9 mouse cellular contexts compared by ENCODE assay signal in the genomic region with DNA sequence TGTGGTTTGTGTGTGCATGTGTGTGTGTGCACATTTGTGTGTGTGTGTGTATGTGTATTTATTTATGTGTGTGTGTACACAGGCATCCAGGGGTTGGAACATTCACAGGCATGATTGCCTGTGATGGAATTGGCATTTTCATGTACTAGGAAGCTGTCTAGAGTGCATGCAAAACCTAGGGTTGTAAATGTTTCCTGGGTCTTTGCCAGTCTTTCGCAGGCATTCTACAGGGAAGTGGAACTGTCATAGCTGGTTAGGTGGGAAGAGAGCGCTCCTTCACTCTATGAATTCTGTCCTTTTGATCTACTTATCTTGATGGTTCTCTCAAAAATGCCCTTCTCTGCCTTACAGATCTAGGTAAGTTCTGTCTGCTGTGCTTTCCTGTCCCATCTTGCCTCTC. TPM values are rescaled to one million over a fixed set of nuclear protein-coding genes. Genes with fewer than 3 reads are reported as not detected.
DNase-seq lines count a peak whose midpoint lies in the region; ATAC-seq and TF ChIP-seq lines count a peak whose summit lies in the region.
"Had no signal": no experiment of that assay in that cellular context is flagged by ENCODE, and none has a peak within 500 bp of the region (broad histone marks: within the 10 kb centered on the region; RNA-seq: fewer than 3 reads in every experiment).

No protein-coding gene starts in this region.

- no peaks in the 10 kb centered on the region; the same call in none of the 2 replicates for H3K27me3 ChIP-seq in lung, embryonic 15.5 days
- no peaks in the 10 kb centered on the region; the same call in 1 of the 2 replicates for H3K27me3 ChIP-seq in forebrain, embryonic 14.5 days (replicated peaks; ENCODE audit: control insufficient read depth, insufficient read depth, low read length)
- H3K27me3 ChIP-seq in limb, embryonic 13.5 days = peaks cover 17% of the 10 kb centered on the region; the same call in 1 of the 2 replicates
- H3K27me3 ChIP-seq in stomach, postnatal 0 days (ENCODE audit: control insufficient read depth, insufficient read depth, low read length) = no peaks in the 10 kb centered on the region
- H3K27me3 ChIP-seq: Patski had no signal

- H3K27ac ChIP-seq in lung, embryonic 15.5 days = 0 out of 2 replicates have a peak overlapping the region, but pooled peaks have one; percentile 52
- H3K27ac ChIP-seq in forebrain, embryonic 14.5 days (ENCODE audit: low read depth, low read length) = peak overlapping the region; percentile 28; the same call in 1 of the 2 replicates
- no peak overlapping the region for H3K27ac ChIP-seq in limb, embryonic 13.5 days
- no peak overlapping the region for H3K27ac ChIP-seq in stomach, postnatal 0 days (replicated peaks)

- H3K4me1 ChIP-seq in lung, embryonic 15.5 days = peaks cover 15% of the 10 kb centered on the region
- H3K4me1 ChIP-seq in forebrain, embryonic 14.5 days (ENCODE audit: control insufficient read depth, insufficient read depth, low read length) = peaks cover 13% of the 10 kb centered on the region; the same call in 1 of the 2 replicates
- H3K4me1 ChIP-seq in limb, embryonic 13.5 days = peaks cover 22% of the 10 kb centered on the region
- H3K4me1 ChIP-seq in stomach, postnatal 0 days (replicated peaks; ENCODE audit: control insufficient read depth, insufficient read depth) = no peaks in the 10 kb centered on the region; the same call in 1 of the 2 replicates

- no peaks in the 10 kb centered on the region for H3K9me3 ChIP-seq in lung, embryonic 15.5 days
- H3K9me3 ChIP-seq in forebrain, embryonic 14.5 days (replicated peaks; ENCODE audit: control insufficient read depth, low read length) = no peaks in the 10 kb centered on the region
- no peaks in the 10 kb centered on the region for H3K9me3 ChIP-seq in limb, embryonic 13.5 days
- no peaks in the 10 kb centered on the region for H3K9me3 ChIP-seq in stomach, postnatal 0 days (ENCODE audit: control insufficient read depth, low read length)

- DNase-seq in lung, postnatal 14 days = no peak
- no peak for DNase-seq in forebrain, embryonic 14.5 days (ENCODE audit: low spot score)
- DNase-seq in stomach, postnatal 0 days (ENCODE audit: low spot score) = no peak
- no peak for DNase-seq in spleen, postnatal 36 days (ENCODE audit: low spot score in 2 of 2)
- no peak for DNase-seq in spleen, postnatal 14 days (ENCODE audit: low spot score in 2 of 2)

- H3K36me3 ChIP-seq in lung, embryonic 15.5 days = no peaks in the 10 kb centered on the region
- H3K36me3 ChIP-seq in forebrain, embryonic 14.5 days (ENCODE audit: control insufficient read depth, insufficient read depth, low read length) = no peaks in the 10 kb centered on the region
- no peaks in the 10 kb centered on the region for H3K36me3 ChIP-seq in limb, embryonic 13.5 days
- no peaks in the 10 kb centered on the region for H3K36me3 ChIP-seq in stomach, postnatal 0 days (ENCODE audit: control insufficient read depth, insufficient read depth, low read length)

- H3K4me2 ChIP-seq in lung, embryonic 15.5 days = peak overlapping the region; percentile 61
- H3K4me2 ChIP-seq in forebrain, embryonic 14.5 days (ENCODE audit: low read length) = peak overlapping the region; percentile 60
- H3K4me2 ChIP-seq in limb, embryonic 13.5 days (replicated peaks) = peak overlapping the region; percentile 73
- H3K4me2 ChIP-seq in stomach, postnatal 0 days (replicated peaks; ENCODE audit: low read depth) = peak overlapping the region; percentile 58

- H3K9ac ChIP-seq in lung, embryonic 15.5 days = no peak overlapping the region
- H3K9ac ChIP-seq in forebrain, embryonic 14.5 days (ENCODE audit: low read length) = no peak overlapping the region; the same call in 1 of the 2 replicates
- H3K9ac ChIP-seq in limb, embryonic 13.5 days = no peak overlapping the region
- no peak overlapping the region for H3K9ac ChIP-seq in stomach, postnatal 0 days (ENCODE audit: low read length)

- TF ChIP-seq EP300 in stomach, postnatal 0 days (optimal IDR thresholded peaks at IDR 0.05) = no peak

- WGBS in lung, embryonic 15.5 days = 31% methylated on average over 2 of the region's 2 CpGs
- 60% methylated on average over 2 of the region's 2 CpGs for WGBS in forebrain, embryonic 14.5 days
- 59% methylated on average over 2 of the region's 2 CpGs for WGBS in limb, embryonic 13.5 days
- WGBS in stomach, postnatal 0 days = 55% methylated on average over 2 of the region's 2 CpGs

- ATAC-seq in lung, embryonic 15.5 days (ENCODE audit: borderline replicate concordance, extremely low read depth, low FRiP score, low TSS enrichment) = no peak
- ATAC-seq in forebrain, embryonic 14.5 days = no peak
- ATAC-seq in limb, embryonic 13.5 days (ENCODE audit: low FRiP score, low read depth) = no peak
- no peak for ATAC-seq in stomach, postnatal 0 days (ENCODE audit: low FRiP score, low TSS enrichment)

- no peak for TF ChIP-seq CTCF in stomach, postnatal 0 days (IDR thresholded peaks at IDR 0.05; ENCODE audit: low read depth)

- no peak overlapping the region; the same call in 1 of the 2 replicates for H3K4me3 ChIP-seq in lung, embryonic 15.5 days
- peak overlapping the region; percentile 28; the same call in 1 of the 2 replicates for H3K4me3 ChIP-seq in forebrain, embryonic 14.5 days (ENCODE audit: low read depth, low read length)
- H3K4me3 ChIP-seq in limb, embryonic 13.5 days = peak overlapping the region; percentile 41
- H3K4me3 ChIP-seq in stomach, postnatal 0 days (ENCODE audit: low read depth, low read length) = no peak overlapping the region

RNA-seq across cellular contexts. Expression of gene Atp6v1e2, which starts 10.6 kb away (rescaled TPM):
- 0.21 TPM in 1 of 2 replicates, not detected in the other for polyA plus RNA-seq in lung, embryonic 15.5 days (2015; fragmentation: Nextera tagmentation; extraction: Ambion mirVana)
- not detected in 2 replicates for polyA plus RNA-seq in forebrain, embryonic 14.5 days (2014; fragmentation: Nextera tagmentation; extraction: Ambion mirVana)
- polyA plus RNA-seq in limb, embryonic 13.5 days (2015; fragmentation: Nextera tagmentation; extraction: Ambion mirVana) = not detected in 2 replicates
- 0.12 TPM in 1 of 2 replicates, not detected in the other for polyA plus RNA-seq in stomach, postnatal 0 days (2015; fragmentation: Nextera tagmentation; extraction: Ambion mirVana)
- polyA plus RNA-seq: embryonic facial prominence, embryonic 11.5 days; Patski had no signal

RNA-seq across cellular contexts. Expression of gene Tmem247, which starts 19.9 kb away (rescaled TPM):
- polyA plus RNA-seq in lung, embryonic 15.5 days (2015; fragmentation: Nextera tagmentation; extraction: Ambion mirVana) = not detected in 2 replicates
- not detected in 2 replicates for polyA plus RNA-seq in forebrain, embryonic 14.5 days (2014; fragmentation: Nextera tagmentation; extraction: Ambion mirVana)
- not detected in 2 replicates for polyA plus RNA-seq in limb, embryonic 13.5 days (2015; fragmentation: Nextera tagmentation; extraction: Ambion mirVana)
- not detected in 2 replicates for polyA plus RNA-seq in stomach, postnatal 0 days (2015; fragmentation: Nextera tagmentation; extraction: Ambion mirVana)
- polyA plus RNA-seq: embryonic facial prominence, embryonic 11.5 days; Patski had no signal

RNA-seq across cellular contexts. Expression of gene Rhoq, which starts 25.8 kb away (rescaled TPM):
- polyA plus RNA-seq in lung, embryonic 15.5 days (2015; fragmentation: Nextera tagmentation; extraction: Ambion mirVana) = 12.1 and 13.0 TPM in 2 replicates
- polyA plus RNA-seq in forebrain, embryonic 14.5 days (2014; fragmentation: Nextera tagmentation; extraction: Ambion mirVana) = 5.2 and 6.2 TPM in 2 replicates
- 22.1 and 24.6 TPM in 2 replicates for polyA plus RNA-seq in limb, embryonic 13.5 days (2015; fragmentation: Nextera tagmentation; extraction: Ambion mirVana)
- polyA plus RNA-seq in stomach, postnatal 0 days (2015; fragmentation: Nextera tagmentation; extraction: Ambion mirVana) = 5.6 and 6.2 TPM in 2 replicates

Comparison
In these comparisons a context has a peak if more than half of its experiments do, and no peak if none do; other contexts are left out.
1. H3K27ac ChIP-seq: peak in lung, embryonic 15.5 days (single experiment) and forebrain, embryonic 14.5 days (single experiment); none in limb, embryonic 13.5 days (single experiment) and stomach, postnatal 0 days (single experiment).
2. H3K4me3 ChIP-seq: peak in forebrain, embryonic 14.5 days (single experiment) and limb, embryonic 13.5 days (single experiment); none in lung, embryonic 15.5 days (single experiment) and stomach, postnatal 0 days (single experiment).
3. Peak in every context shown above with its lines, with median percentiles within 50 percentile points of each other: H3K4me2 ChIP-seq.